Mouse (Mus musculus) forebrain, embryonic 11.5 days (tissue): ENCODE measurements around the gene Pabpn1. TPM values are rescaled to one million over a fixed set of nuclear protein-coding genes. Genes with fewer than 3 reads are reported as not detected.

ENCODE experiments used
- ATAC-seq: fragments of 200-750 bp; cut with Nextera tagmentation; replicated peaks from 2 replicates; pipeline ENCODE4 v1.8.0; 2017; ENCODE audit warnings: moderate TSS enrichment; ENCODE audit not compliant: low FRiP score
- DNase-seq: peaks from one replicate; pipeline ENCODE4 v3.0.0-alpha.2; 2017; ENCODE audit warnings: low spot score
- H3K27ac ChIP-seq: fragments of 300-500 bp; sonication (generic); 2 replicates; pipeline ENCODE4 v1.5.1; 2014; ENCODE audit warnings: low read depth, low read length
- H3K27me3 ChIP-seq: fragments of 300-500 bp; sonication (generic); 2 replicates; pipeline ENCODE4 v1.6.1; 2014; ENCODE audit warnings: mild to moderate bottlenecking, low read length, mixed read lengths; ENCODE audit not compliant: control insufficient read depth, insufficient read depth
- H3K36me3 ChIP-seq: fragments of 300-500 bp; sonication (generic); 2 replicates; pipeline ENCODE4 v1.6.1; 2014; ENCODE audit warnings: mild to moderate bottlenecking, low read length, moderate library complexity, mixed read lengths; ENCODE audit not compliant: control insufficient read depth, insufficient read depth
- H3K4me1 ChIP-seq: fragments of 300-500 bp; sonication (generic); replicated peaks from 2 replicates; pipeline ENCODE4 v1.6.1; 2014; ENCODE audit warnings: low read length, mixed read lengths; ENCODE audit not compliant: control insufficient read depth, insufficient read depth
- H3K4me2 ChIP-seq: fragments of 300-500 bp; sonication (generic); 2 replicates; pipeline ENCODE4 v1.6.1; 2014; ENCODE audit warnings: low read depth, mild to moderate bottlenecking, low read length, moderate library complexity, mixed read lengths; ENCODE audit not compliant: severe bottlenecking
- H3K4me3 ChIP-seq: fragments of 300-500 bp; sonication (generic); 2 replicates; pipeline ENCODE4 v1.5.1; 2014; ENCODE audit warnings: low read depth, low read length
- H3K9ac ChIP-seq: fragments of 300-500 bp; sonication (generic); 2 replicates; pipeline ENCODE4 v1.6.1; 2014; ENCODE audit warnings: low read length
- H3K9me3 ChIP-seq: fragments of 300-500 bp; sonication (generic); 2 replicates; pipeline ENCODE4 v1.6.1; 2016; ENCODE audit warnings: low read length, mixed read lengths; ENCODE audit not compliant: control insufficient read depth
- WGBS: fragments of 180-500 bp; shearing (Covaris S2); extraction: QIAGEN DNeasy Blood & Tissue Kit; methylation state at CpG from one replicate; pipeline ENCODE4 v1.1.7; 2014; 5-methylcytosine and 5-hydroxymethylcytosine counted together
- polyA plus RNA-seq: library from polyadenylated mRNA; unstranded; fragments of >200 nt; fragmentation: Nextera tagmentation; extraction: Ambion mirVana; gene quantifications from 2 replicates; pipeline ENCODE4 v1.2.1, GENCODE M21; 2014

The Pabpn1 gene
- polyA plus RNA-seq, 1 experiment from 2014 or later, result 182 TPM

- H3K27ac ChIP-seq, result no peak overlapping the region
- no peaks in the 10 kb centered on the region; the same call in 1 of the 2 replicates for H3K4me1 ChIP-seq
- no peak overlapping the region for H3K4me3 ChIP-seq
- ATAC-seq (no peak), DNase-seq (no peak)
- H3K9ac ChIP-seq, result no peak overlapping the region
- H3K9me3 ChIP-seq, result no peaks in the 10 kb centered on the region
- no peaks in the 10 kb centered on the region for H3K27me3 ChIP-seq
- WGBS, result 84% methylated on average over 5 of the region's 5 CpGs
- no peak overlapping the region for H3K4me2 ChIP-seq
- H3K36me3 ChIP-seq, result no peaks in the 10 kb centered on the region
Measured at GRCm38 (mm10) chr14:54865626-54866025, 26.7 kb upstream of the Pabpn1 start.

DNA sequence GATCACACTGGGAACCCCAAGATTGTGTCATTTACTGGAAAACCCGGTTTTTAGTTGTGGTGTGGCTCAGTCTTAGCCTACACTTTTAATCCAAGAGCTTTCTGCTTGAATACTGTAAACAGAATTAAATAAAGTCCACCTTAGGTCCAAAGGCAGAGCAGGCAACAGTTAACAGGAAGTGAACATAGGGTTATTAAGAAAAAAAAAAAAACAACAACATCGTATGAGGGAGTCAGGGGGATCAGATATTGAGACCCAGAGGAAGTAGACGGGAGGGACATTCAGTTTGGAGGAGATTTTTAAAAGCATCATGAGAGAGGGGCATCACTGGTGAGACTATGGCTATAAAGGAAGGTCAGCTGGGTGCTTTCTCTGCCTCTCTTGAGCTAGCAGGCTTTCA, 26.0 kb upstream of the Pabpn1 start:
- DNase-seq, result no peak
- no peak overlapping the region for H3K4me2 ChIP-seq
- 70% methylated on average over 3 of the region's 3 CpGs for WGBS
- H3K36me3 ChIP-seq, result no peaks in the 10 kb centered on the region
- no peaks in the 10 kb centered on the region; the same call in 1 of the 2 replicates for H3K4me1 ChIP-seq
- no peak overlapping the region for H3K4me3 ChIP-seq
- H3K27me3 ChIP-seq, result no peaks in the 10 kb centered on the region
- no peaks in the 10 kb centered on the region for H3K9me3 ChIP-seq
- no peak for ATAC-seq
- no peak overlapping the region for H3K27ac ChIP-seq
- no peak overlapping the region for H3K9ac ChIP-seq

GRCm38 (mm10) chr14:54866936-54867335, 25.4 kb upstream of the Pabpn1 start:
- H3K4me2 ChIP-seq, result no peak overlapping the region
- H3K9ac ChIP-seq, result no peak overlapping the region
- H3K27me3 ChIP-seq, result no peaks in the 10 kb centered on the region
- no peaks in the 10 kb centered on the region for H3K36me3 ChIP-seq
- H3K9me3 ChIP-seq, result no peaks in the 10 kb centered on the region
- ATAC-seq (no peak), DNase-seq (peak; percentile 68)
- no peak overlapping the region for H3K27ac ChIP-seq
- WGBS, result 54% methylated on average over 5 of the region's 5 CpGs
- H3K4me3 ChIP-seq, result no peak overlapping the region
- H3K4me1 ChIP-seq, result no peaks in the 10 kb centered on the region; the same call in 1 of the 2 replicates

DNA sequence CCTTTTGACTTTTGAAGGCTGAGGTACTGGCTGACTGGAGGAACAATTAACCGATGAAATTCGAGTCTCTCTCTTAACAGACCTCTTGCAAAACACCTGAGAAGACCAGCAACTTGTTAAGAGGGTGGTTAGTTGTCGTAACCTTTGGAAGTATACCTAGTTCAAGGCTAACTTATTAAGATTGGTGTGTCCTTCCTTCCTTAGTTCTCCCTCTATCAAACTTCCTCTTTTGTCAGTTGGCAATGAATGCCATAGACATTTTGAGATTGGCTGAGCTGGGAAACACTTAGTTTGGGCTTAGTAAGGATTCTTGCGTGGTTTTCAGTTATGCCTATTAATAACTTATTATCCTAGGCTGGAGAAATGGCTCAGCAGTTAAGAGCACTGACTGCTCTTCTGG, 24.3 kb upstream of the Pabpn1 start:
- ATAC-seq, result no peak
- Histone ChIP-seq H3K4me2 (no peak overlapping the region), H3K4me3 (no peak overlapping the region), H3K27me3 (no peaks in the 10 kb centered on the region), H3K27ac (no peak overlapping the region), H3K4me1 (no peaks in the 10 kb centered on the region; the same call in 1 of the 2 replicates), H3K9me3 (no peaks in the 10 kb centered on the region), H3K36me3 (no peaks in the 10 kb centered on the region), H3K9ac (no peak overlapping the region)
- DNase-seq, result no peak
- 88% methylated on average over 4 of the region's 4 CpGs for WGBS

- H3K4me3 ChIP-seq, result no peak within 1 kb of the TSS
- peaks cover 3% of the 10 kb centered on the region; the same call in 1 of the 2 replicates for H3K4me1 ChIP-seq
- 91% methylated on average over 5 of the region's 5 CpGs for WGBS
- H3K4me2 ChIP-seq, result no peak within 1 kb of the TSS
- no peak within 1 kb of the TSS for H3K27ac ChIP-seq
- DNase-seq (no peak), ATAC-seq (no peak)
- no peaks in the 10 kb centered on the region for H3K36me3 ChIP-seq
- no peaks in the 10 kb centered on the region for H3K9me3 ChIP-seq
- no peaks in the 10 kb centered on the region for H3K27me3 ChIP-seq
- no peak within 1 kb of the TSS for H3K9ac ChIP-seq
Measured at GRCm38 (mm10) chr14:54870861-54871260, 21.4 kb upstream of the Pabpn1 start, which contains the start of gene Homez. Homez (minus strand) TSS chr14:54870961.

- H3K4me1 ChIP-seq, result peaks cover 5% of the 10 kb centered on the region
- H3K9ac ChIP-seq, result no peak overlapping the region
- WGBS, result 98% methylated on average over 3 of the region's 3 CpGs
- no peaks in the 10 kb centered on the region for H3K36me3 ChIP-seq
- no peak overlapping the region for H3K4me3 ChIP-seq
- H3K9me3 ChIP-seq, result no peaks in the 10 kb centered on the region
- no peak overlapping the region for H3K4me2 ChIP-seq
- DNase-seq, result no peak
- peaks cover 2% of the 10 kb centered on the region; the same call in 1 of the 2 replicates for H3K27me3 ChIP-seq
- no peak for ATAC-seq
- H3K27ac ChIP-seq, result no peak overlapping the region
Measured at GRCm38 (mm10) chr14:54874165-54874564, 18.1 kb upstream of the Pabpn1 start.

DNA sequence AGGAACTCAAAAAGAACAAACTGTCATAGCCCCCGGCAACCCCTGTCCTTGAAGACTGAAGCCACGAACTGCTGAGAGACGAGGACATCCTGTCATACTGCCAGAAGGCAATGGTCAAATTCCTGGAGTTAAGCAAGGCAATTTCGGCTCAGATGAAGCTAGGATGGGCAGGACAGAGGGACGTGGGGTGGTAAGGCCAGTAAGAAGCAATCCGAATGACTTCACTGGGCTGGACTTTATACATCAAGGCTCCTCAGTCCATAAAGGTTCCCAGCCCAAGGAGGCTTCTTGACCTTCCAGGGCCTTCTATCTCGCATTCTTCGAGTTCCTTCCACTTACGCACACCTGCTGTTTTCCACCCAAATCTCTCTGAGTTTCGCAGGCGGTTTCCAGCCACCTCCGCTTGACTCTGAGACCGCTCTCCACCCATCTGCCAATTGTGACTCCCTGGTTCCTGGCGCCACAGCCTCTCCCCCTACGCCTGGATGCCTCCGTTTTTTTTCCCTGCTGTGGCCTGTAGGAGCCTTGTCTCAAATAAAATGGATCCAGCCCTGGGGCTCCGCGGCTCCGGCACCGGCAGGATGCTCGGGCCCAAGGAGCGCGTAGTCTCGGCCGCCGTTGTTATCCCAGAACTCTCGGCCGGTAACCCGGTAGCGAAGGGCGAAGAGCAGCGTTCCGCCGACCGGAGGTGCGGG, 16.3 kb upstream of the Pabpn1 start:
- H3K9me3 ChIP-seq, result no peaks in the 10 kb centered on the region
- ATAC-seq (peak; percentile 55), DNase-seq (no peak)
- 0 out of 2 replicates have a peak overlapping the region, but pooled peaks have one; percentile 50 for H3K27ac ChIP-seq
- peak overlapping the region; percentile 69 for H3K4me3 ChIP-seq
- H3K9ac ChIP-seq, result peak overlapping the region; percentile 88
- H3K27me3 ChIP-seq, result peaks cover 2% of the 10 kb centered on the region; the same call in 1 of the 2 replicates
- WGBS, result 3% methylated on average over 36 of the region's 36 CpGs
- H3K4me2 ChIP-seq, result peak overlapping the region; percentile 98
- no peaks in the 10 kb centered on the region for H3K36me3 ChIP-seq
- peaks cover 5% of the 10 kb centered on the region for H3K4me1 ChIP-seq

- peak overlapping the region; percentile 88 for H3K9ac ChIP-seq
- peak overlapping the region; percentile 69 for H3K4me3 ChIP-seq
- 0% methylated on average over 60 of the region's 72 CpGs for WGBS
- ATAC-seq (peak; percentile 90), DNase-seq (peak; percentile 94)
- peak overlapping the region; percentile 50; the same call in 1 of the 2 replicates for H3K27ac ChIP-seq
- H3K27me3 ChIP-seq, result peaks cover 2% of the 10 kb centered on the region; the same call in 1 of the 2 replicates
- peaks cover 5% of the 10 kb centered on the region for H3K4me1 ChIP-seq
- no peaks in the 10 kb centered on the region for H3K36me3 ChIP-seq
- H3K9me3 ChIP-seq, result no peaks in the 10 kb centered on the region
- H3K4me2 ChIP-seq, result peak overlapping the region; percentile 98
Measured at GRCm38 (mm10) chr14:54876539-54877047, 15.7 kb upstream of the Pabpn1 start.
